Mouse (Mus musculus): ENCODE measurements at regions not wholly inside any gene's neighbourhood (a gene's known extent, or its start where the extent isn't known, plus 50 kb on each side); places are given as distances from the start of the nearest gene placed in this dataset.

- Histone ChIP-seq H3K36me3 (ENCODE audit: insufficient read depth, low read length) (no peaks in the 10 kb centered on the region), H3K4me3 (ENCODE audit: low read depth, low read length) (no peak overlapping the region), H3K9ac (replicated peaks; ENCODE audit: low read depth) (no peak overlapping the region), H3K9me3 (ENCODE audit: low read length) (no peaks in the 10 kb centered on the region), H3K4me2 (replicated peaks; ENCODE audit: low read depth, low read length) (no peak overlapping the region), H3K27me3 (replicated peaks; ENCODE audit: insufficient read depth, low read length) (no peaks in the 10 kb centered on the region), H3K4me1 (ENCODE audit: insufficient read depth, low read depth, low read length) (no peaks in the 10 kb centered on the region), H3K27ac (ENCODE audit: low read length) (no peak overlapping the region)
- no peak for DNase-seq (ENCODE audit: low spot score)
- no peak for ATAC-seq
- TF ChIP-seq EP300 (IDR thresholded peaks at IDR 0.05) (no peak), CTCF (IDR thresholded peaks at IDR 0.05) (no peak)
- WGBS = 56% methylated on average over 1 of the region's 1 CpGs
Observed at GRCm38 (mm10) chr2:148161966-148162365, 115.2 kb upstream of the Foxa2 start.

DNA sequence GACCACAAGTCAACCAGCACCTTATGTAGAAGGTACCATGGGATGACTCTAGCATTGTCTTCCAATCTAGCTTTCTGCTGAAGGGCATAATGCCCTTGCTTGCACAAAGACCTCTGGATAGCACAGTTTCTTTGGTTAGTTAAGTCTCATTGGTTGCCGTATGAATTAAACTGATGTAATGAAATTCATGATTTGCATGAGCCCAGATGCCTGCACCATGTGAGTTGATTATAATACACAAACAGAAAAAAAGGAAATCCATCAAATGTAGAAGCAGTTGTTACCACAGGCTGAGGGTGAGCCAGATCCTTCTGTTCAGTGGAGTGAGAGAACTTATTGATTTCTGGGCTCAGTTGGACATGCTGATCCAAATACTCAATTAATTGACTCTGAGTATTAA lies 115.8 kb upstream of the Foxa2 start:
- Histone ChIP-seq H3K36me3 (ENCODE audit: insufficient read depth, low read length) (no peaks in the 10 kb centered on the region), H3K4me3 (ENCODE audit: low read depth, low read length) (no peak overlapping the region), H3K4me1 (ENCODE audit: insufficient read depth, low read depth, low read length) (no peaks in the 10 kb centered on the region), H3K9me3 (ENCODE audit: low read length) (no peaks in the 10 kb centered on the region), H3K9ac (replicated peaks; ENCODE audit: low read depth) (no peak overlapping the region), H3K4me2 (replicated peaks; ENCODE audit: low read depth, low read length) (no peak overlapping the region), H3K27me3 (replicated peaks; ENCODE audit: insufficient read depth, low read length) (no peaks in the 10 kb centered on the region), H3K27ac (ENCODE audit: low read length) (no peak overlapping the region)
- WGBS = 97% methylated on average over 1 of the region's 1 CpGs
- no peak for DNase-seq (ENCODE audit: low spot score)
- no peak for TF ChIP-seq EP300 (IDR thresholded peaks at IDR 0.05)
- TF ChIP-seq CTCF (IDR thresholded peaks at IDR 0.05) = no peak
- ATAC-seq = no peak

DNA sequence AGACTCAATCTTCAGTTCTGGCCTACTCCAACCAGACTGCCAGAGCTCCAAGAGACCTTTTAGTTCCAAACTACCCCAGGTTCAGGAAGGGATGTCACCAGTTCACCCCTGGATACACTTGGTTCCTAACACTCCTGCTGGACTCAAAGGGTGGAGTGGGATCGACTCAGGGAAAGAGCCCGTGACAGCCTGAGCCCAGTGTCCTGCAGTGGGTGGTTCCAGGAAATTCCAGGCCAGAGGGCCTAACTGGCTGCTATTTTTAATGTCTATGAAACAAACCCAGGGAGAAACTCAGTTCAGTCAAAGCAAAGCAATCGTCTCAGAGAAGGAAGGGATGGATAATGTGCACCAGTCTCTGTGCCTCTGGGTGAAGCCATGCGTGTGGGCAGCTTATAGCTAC lies 124.3 kb upstream of the Foxa2 start:
- DNase-seq (ENCODE audit: low spot score) = peak; percentile 53
- H3K27ac ChIP-seq (ENCODE audit: low read length) = peak overlapping the region; percentile 55
- 39% methylated on average over 4 of the region's 4 CpGs for WGBS

DNA sequence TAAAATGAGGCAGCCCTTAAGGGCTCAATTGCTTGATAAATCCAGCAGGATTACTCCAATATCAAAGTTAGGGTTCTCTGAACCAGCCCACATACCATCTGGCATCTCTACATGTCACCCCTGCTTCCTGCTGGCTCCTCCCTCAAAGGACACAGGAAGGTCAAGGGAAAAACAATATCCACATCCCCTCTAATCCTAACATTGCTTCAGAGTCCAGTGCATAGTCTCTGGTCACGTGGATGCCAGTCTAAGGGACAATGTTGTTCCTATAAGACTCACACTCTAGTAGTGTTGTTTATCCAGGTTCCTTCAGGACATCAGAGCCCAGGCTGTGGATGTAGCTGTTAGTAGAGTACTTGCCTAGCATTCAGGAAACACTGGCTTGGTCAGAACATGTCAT lies 124.9 kb upstream of the Foxa2 start:
- H3K27me3 ChIP-seq (replicated peaks; ENCODE audit: insufficient read depth, low read length) = no peaks in the 10 kb centered on the region
- H3K4me2 ChIP-seq (replicated peaks; ENCODE audit: low read depth, low read length) = no peak overlapping the region
- H3K36me3 ChIP-seq (ENCODE audit: insufficient read depth, low read length) = no peaks in the 10 kb centered on the region
- peak overlapping the region; percentile 55 for H3K27ac ChIP-seq (ENCODE audit: low read length)
- TF ChIP-seq EP300 (IDR thresholded peaks at IDR 0.05) (peak; percentile 85), CTCF (IDR thresholded peaks at IDR 0.05) (no peak)
- no peak overlapping the region for H3K4me3 ChIP-seq (ENCODE audit: low read depth, low read length)
- WGBS = 43% methylated on average over 1 of the region's 1 CpGs
- ATAC-seq (peak; percentile 92), DNase-seq (ENCODE audit: low spot score) (peak; percentile 66)
- no peak overlapping the region for H3K9ac ChIP-seq (replicated peaks; ENCODE audit: low read depth)
- H3K9me3 ChIP-seq (ENCODE audit: low read length) = no peaks in the 10 kb centered on the region
- no peaks in the 10 kb centered on the region for H3K4me1 ChIP-seq (ENCODE audit: insufficient read depth, low read depth, low read length)

More for the DNA sequence above, 124.3 kb upstream of the Foxa2 start:
- Histone ChIP-seq H3K4me2 (replicated peaks; ENCODE audit: low read depth, low read length) (no peak overlapping the region), H3K4me3 (ENCODE audit: low read depth, low read length) (no peak overlapping the region), H3K36me3 (ENCODE audit: insufficient read depth, low read length) (no peaks in the 10 kb centered on the region), H3K9me3 (ENCODE audit: low read length) (no peaks in the 10 kb centered on the region), H3K27me3 (replicated peaks; ENCODE audit: insufficient read depth, low read length) (no peaks in the 10 kb centered on the region), H3K9ac (replicated peaks; ENCODE audit: low read depth) (no peak overlapping the region), H3K4me1 (ENCODE audit: insufficient read depth, low read depth, low read length) (no peaks in the 10 kb centered on the region)
- TF ChIP-seq EP300 (IDR thresholded peaks at IDR 0.05) (no peak), CTCF (IDR thresholded peaks at IDR 0.05) (no peak)
- peak; percentile 85 for ATAC-seq

DNA sequence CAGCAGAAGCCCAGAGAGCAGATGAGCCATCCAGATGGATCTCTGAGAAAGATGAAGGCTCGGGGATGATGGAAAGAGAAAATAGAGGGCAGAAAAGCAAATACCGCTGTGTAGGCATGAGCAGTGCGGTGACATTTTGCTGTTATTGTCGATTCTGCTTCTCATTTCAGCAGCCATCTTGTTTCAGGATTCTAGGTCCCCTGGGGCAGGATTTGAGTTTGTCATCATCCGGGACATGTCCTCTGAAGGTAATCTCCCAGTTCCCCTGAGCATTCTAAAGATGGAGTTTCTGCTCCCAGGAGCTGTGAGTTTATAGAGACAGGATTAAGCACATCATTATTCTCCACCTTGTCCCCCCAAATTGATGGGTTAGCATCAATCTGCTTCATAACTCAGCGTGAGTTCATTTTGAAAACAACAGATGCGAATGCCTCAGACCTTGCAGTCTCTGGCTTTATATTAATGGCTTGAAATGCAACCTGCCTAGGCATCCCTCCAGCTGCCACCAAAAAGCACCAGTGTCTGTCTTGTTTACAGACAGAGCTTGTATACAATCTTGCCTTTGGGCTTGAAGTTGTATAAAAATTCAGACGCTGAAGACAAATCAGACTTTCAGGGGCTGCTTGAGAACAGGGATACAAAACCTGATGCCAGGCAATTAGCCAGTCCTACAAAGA lies 128.6 kb upstream of the Foxa2 start:
- H3K9me3 ChIP-seq (ENCODE audit: low read length) = no peaks in the 10 kb centered on the region
- H3K27ac ChIP-seq (ENCODE audit: low read length) = no peak overlapping the region
- H3K27me3 ChIP-seq (replicated peaks; ENCODE audit: insufficient read depth, low read length) = no peaks in the 10 kb centered on the region
- H3K36me3 ChIP-seq (ENCODE audit: insufficient read depth, low read length) = no peaks in the 10 kb centered on the region
- H3K4me2 ChIP-seq (replicated peaks; ENCODE audit: low read depth, low read length) = no peak overlapping the region
- WGBS = 74% methylated on average over 8 of the region's 8 CpGs
- no peak for DNase-seq (ENCODE audit: low spot score)
- no peaks in the 10 kb centered on the region for H3K4me1 ChIP-seq (ENCODE audit: insufficient read depth, low read depth, low read length)
- H3K9ac ChIP-seq (replicated peaks; ENCODE audit: low read depth) = no peak overlapping the region
- ATAC-seq = no peak
- TF ChIP-seq EP300 (IDR thresholded peaks at IDR 0.05) (no peak), CTCF (IDR thresholded peaks at IDR 0.05) (no peak)
- H3K4me3 ChIP-seq (ENCODE audit: low read depth, low read length) = no peak overlapping the region

GRCm38 (mm10) chr2:148180245-148180644 lies 133.5 kb upstream of the Foxa2 start:
- Histone ChIP-seq H3K4me1 (ENCODE audit: insufficient read depth, low read depth, low read length) (no peaks in the 10 kb centered on the region; the same call in 1 of the 2 replicates), H3K9me3 (ENCODE audit: low read length) (no peaks in the 10 kb centered on the region), H3K27me3 (replicated peaks; ENCODE audit: insufficient read depth, low read length) (no peaks in the 10 kb centered on the region), H3K4me3 (ENCODE audit: low read depth, low read length) (no peak overlapping the region), H3K4me2 (replicated peaks; ENCODE audit: low read depth, low read length) (no peak overlapping the region), H3K36me3 (ENCODE audit: insufficient read depth, low read length) (no peaks in the 10 kb centered on the region), H3K9ac (replicated peaks; ENCODE audit: low read depth) (no peak overlapping the region), H3K27ac (ENCODE audit: low read length) (no peak overlapping the region)
- ATAC-seq = no peak; the same call in 1 of the 2 replicates
- 57% methylated on average over 2 of the region's 2 CpGs for WGBS
- TF ChIP-seq EP300 (IDR thresholded peaks at IDR 0.05) = peak; percentile 25; the same call in 1 of the 2 replicates
- TF ChIP-seq CTCF (IDR thresholded peaks at IDR 0.05) = no peak
- DNase-seq (ENCODE audit: low spot score) = peak; percentile 20
